Mouse (Mus musculus): ENCODE data around the gene Akt1s1. TPM values are rescaled to one million over a fixed set of nuclear protein-coding genes. Genes with fewer than 3 reads are reported as not detected.
A peak's percentile ranks its signal among the peaks of the same experiment; 100 is the strongest.

Akt1s1 gene
- polyA plus RNA-seq, 2 experiments: 10.0 to 25.8 TPM

GRCm38 (mm10) chr7:44854356-44855031 lies 5.7 kb downstream of the Akt1s1 start:
- H3K4me1 ChIP-seq (replicated peaks; ENCODE audit: control insufficient read depth in 2 of 2, insufficient read depth in 2 of 2, low read length in 1 of 2): peaks cover 35 to 41% of the 10 kb centered on the region in 2 experiments
- DNase-seq (ENCODE audit: low read depth in 3 of 3, low spot score in 3 of 3) (peak; percentile 77 to 85 (median 78)), ATAC-seq (ENCODE audit: insufficient read depth) (peak; percentile 70)
- peak overlapping the region; percentile 64 to 65 for H3K4me3 ChIP-seq (ENCODE audit: insufficient read depth in 1 of 2, low read depth in 2 of 2, low read length in 2 of 2)
- TF ChIP-seq EP300 (IDR thresholded peaks at IDR 0.05; ENCODE audit: low read depth) (peak; percentile 21; the same call in 1 of the 2 replicates), CTCF (IDR thresholded peaks at IDR 0.05; ENCODE audit: low read depth) (no peak)
- no peaks in the 10 kb centered on the region for H3K9me3 ChIP-seq (ENCODE audit: control insufficient read depth, low read length)
- no peaks in the 10 kb centered on the region for H3K27me3 ChIP-seq (ENCODE audit: control insufficient read depth, insufficient read depth, low read length)
- H3K4me2 ChIP-seq (ENCODE audit: low read depth): peak overlapping the region; percentile 83
- no peaks in the 10 kb centered on the region for H3K36me3 ChIP-seq (replicated peaks; ENCODE audit: control insufficient read depth, insufficient read depth, low read depth)
- peak overlapping the region; percentile 92 for H3K27ac ChIP-seq
- H3K9ac ChIP-seq (replicated peaks): peak overlapping the region; percentile 81
- WGBS (ENCODE audit: insufficient replicate concordance): 1% methylated on average over 45 of the region's 45 CpGs

- ATAC-seq (ENCODE audit: insufficient read depth): no peak
- peak overlapping the region; percentile 83 for H3K4me2 ChIP-seq (ENCODE audit: low read depth)
- peaks cover 35 to 41% of the 10 kb centered on the region in 2 experiments for H3K4me1 ChIP-seq (replicated peaks; ENCODE audit: control insufficient read depth in 2 of 2, insufficient read depth in 2 of 2, low read length in 1 of 2)
Measured at GRCm38 (mm10) chr7:44855036-44855435, 6.2 kb downstream of the Akt1s1 start.

GRCm38 (mm10) chr7:44856265-44856916 lies 7.6 kb downstream of the Akt1s1 start:
- Histone ChIP-seq H3K9me3 (ENCODE audit: control insufficient read depth, low read length) (no peaks in the 10 kb centered on the region), H3K4me1 (replicated peaks; ENCODE audit: control insufficient read depth in 2 of 2, insufficient read depth in 2 of 2, low read length in 1 of 2) (peaks cover 28 to 31% of the 10 kb centered on the region in 2 experiments), H3K4me3 (ENCODE audit: insufficient read depth in 1 of 2, low read depth in 2 of 2, low read length in 2 of 2) (peak overlapping the region; percentile 89 to 96), H3K9ac (replicated peaks) (peak overlapping the region; percentile 83), H3K27ac (peak overlapping the region; percentile 92), H3K4me2 (ENCODE audit: low read depth) (peak overlapping the region; percentile 83), H3K27me3 (ENCODE audit: control insufficient read depth, insufficient read depth, low read length) (no peaks in the 10 kb centered on the region), H3K36me3 (replicated peaks; ENCODE audit: control insufficient read depth, insufficient read depth, low read depth) (no peaks in the 10 kb centered on the region; the same call in 1 of the 2 replicates)
- ATAC-seq (ENCODE audit: insufficient read depth) (no peak), DNase-seq (ENCODE audit: low read depth in 3 of 3, low spot score in 3 of 3) (peak in 2 of 3 experiments; percentile 41 to 42)
- WGBS (ENCODE audit: insufficient replicate concordance): 14% methylated on average over 9 of the region's 9 CpGs
- TF ChIP-seq CTCF (IDR thresholded peaks at IDR 0.05; ENCODE audit: low read depth) (no peak), EP300 (IDR thresholded peaks at IDR 0.05; ENCODE audit: low read depth) (0 out of 2 replicates have a peak, but pooled peaks have one; percentile 46)

More at GRCm38 (mm10) chr7:44855036-44855435, 6.2 kb downstream of the Akt1s1 start:
- 33% methylated on average over 10 of the region's 10 CpGs for WGBS (ENCODE audit: insufficient replicate concordance)
- H3K9ac ChIP-seq (replicated peaks): peak overlapping the region; percentile 81
- no peaks in the 10 kb centered on the region for H3K27me3 ChIP-seq (ENCODE audit: control insufficient read depth, insufficient read depth, low read length)
- TF ChIP-seq CTCF (IDR thresholded peaks at IDR 0.05; ENCODE audit: low read depth) (no peak), EP300 (IDR thresholded peaks at IDR 0.05; ENCODE audit: low read depth) (no peak)
- peak overlapping the region; percentile 64 to 65 for H3K4me3 ChIP-seq (ENCODE audit: insufficient read depth in 1 of 2, low read depth in 2 of 2, low read length in 2 of 2)
- H3K9me3 ChIP-seq (ENCODE audit: control insufficient read depth, low read length): no peaks in the 10 kb centered on the region
- peak overlapping the region; percentile 92 for H3K27ac ChIP-seq
- no peak for DNase-seq (ENCODE audit: low read depth in 3 of 3, low spot score in 3 of 3)
- no peaks in the 10 kb centered on the region for H3K36me3 ChIP-seq (replicated peaks; ENCODE audit: control insufficient read depth, insufficient read depth, low read depth)

GRCm38 (mm10) chr7:44857042-44857552 lies 8.3 kb downstream of the Akt1s1 start, which contains the start of gene Pnkp:
Gene Pnkp (plus strand): TSS chr7:44857139.
- WGBS (ENCODE audit: insufficient replicate concordance): under 1% methylated on average over 32 of the region's 32 CpGs
- peak within 1 kb of the TSS; percentile 83 for H3K4me2 ChIP-seq (ENCODE audit: low read depth)

More at GRCm38 (mm10) chr7:44857042-44857552, 8.3 kb downstream of the Akt1s1 start, which contains the start of gene Pnkp:
- Histone ChIP-seq H3K27me3 (ENCODE audit: control insufficient read depth, insufficient read depth, low read length) (no peaks in the 10 kb centered on the region), H3K27ac (peak within 1 kb of the TSS; percentile 92), H3K9ac (replicated peaks) (peak within 1 kb of the TSS; percentile 83), H3K4me3 (ENCODE audit: insufficient read depth in 1 of 2, low read depth in 2 of 2, low read length in 2 of 2) (peak within 1 kb of the TSS; percentile 89 to 96), H3K9me3 (ENCODE audit: control insufficient read depth, low read length) (no peaks in the 10 kb centered on the region), H3K4me1 (replicated peaks; ENCODE audit: control insufficient read depth in 2 of 2, insufficient read depth in 2 of 2, low read length in 1 of 2) (peaks cover 27 to 28% of the 10 kb centered on the region in 2 experiments), H3K36me3 (replicated peaks; ENCODE audit: control insufficient read depth, insufficient read depth, low read depth) (no peaks in the 10 kb centered on the region; the same call in 1 of the 2 replicates)
- peak; percentile 40 for ATAC-seq (ENCODE audit: insufficient read depth)
- DNase-seq (ENCODE audit: low read depth in 3 of 3, low spot score in 3 of 3): peak; percentile 74 to 81 (median 76)
- TF ChIP-seq EP300 (IDR thresholded peaks at IDR 0.05; ENCODE audit: low read depth) (no peak), CTCF (IDR thresholded peaks at IDR 0.05; ENCODE audit: low read depth) (peak; percentile 18; the same call in 1 of the 2 replicates)

Measured in liver, embryonic 14.5 days (tissue).